Mouse (Mus musculus) gastrocnemius, postnatal 4 days (tissue): ENCODE measurements around the gene Hsf2bp. TPM values are rescaled to one million over a fixed set of nuclear protein-coding genes. Genes with fewer than 3 reads are reported as not detected.

Experiments
- DNase-seq, 2 experiments: peaks; one replicate each; pipeline ENCODE4 v3.0.0; 2021 to 2022; ENCODE audit warnings: low spot score in 2 of 2, mixed read lengths in 2 of 2
- total RNA-seq, 2 experiments: library from RNA; stranded (reverse); gene quantifications; 2 replicates each; pipeline ENCODE4 v1.2.3; 2021

Gene Hsf2bp
- total RNA-seq, 2 experiments from 2014 or later: 6.1 to 8.2 TPM

GRCm38 (mm10) chr17:31939292-31940060 lies 96.7 kb downstream of the Hsf2bp start:
- peak in 1 of 2 experiments; percentile 12 for DNase-seq

GRCm38 (mm10) chr17:31938539-31939260 lies 97.4 kb downstream of the Hsf2bp start:
- peak; percentile 12 to 14 for DNase-seq

- peak; percentile 20 to 42 for DNase-seq
Observed at GRCm38 (mm10) chr17:31937141-31937554, 99.0 kb downstream of the Hsf2bp start.

GRCm38 (mm10) chr17:31935841-31936240 lies 100.3 kb downstream of the Hsf2bp start:
- DNase-seq: peak; percentile 10 to 11

- peak in 1 of 2 experiments; percentile 14 for DNase-seq
Observed at GRCm38 (mm10) chr17:31935091-31935830, 100.9 kb downstream of the Hsf2bp start.

GRCm38 (mm10) chr17:31933956-31934355 lies 102.2 kb downstream of the Hsf2bp start:
- DNase-seq: no peak

- no peak for DNase-seq
Observed at GRCm38 (mm10) chr17:31931499-31931898, 104.7 kb downstream of the Hsf2bp start.

GRCm38 (mm10) chr17:31929844-31930715 lies 106.1 kb downstream of the Hsf2bp start:
- no peak for DNase-seq

- DNase-seq: no peak
Observed at GRCm38 (mm10) chr17:31929032-31929431, 107.1 kb downstream of the Hsf2bp start.

- no peak for DNase-seq
Observed at GRCm38 (mm10) chr17:31927895-31928626, 108.1 kb downstream of the Hsf2bp start.

- DNase-seq: no peak
Observed at GRCm38 (mm10) chr17:31924229-31924628, 111.9 kb downstream of the Hsf2bp start.

- DNase-seq: no peak
Observed at GRCm38 (mm10) chr17:31923310-31923970, 112.7 kb downstream of the Hsf2bp start.

- DNase-seq: no peak
Observed at GRCm38 (mm10) chr17:31920589-31921190, 115.5 kb downstream of the Hsf2bp start.

- DNase-seq: no peak
Observed at GRCm38 (mm10) chr17:31919599-31919998, 116.5 kb downstream of the Hsf2bp start.

GRCm38 (mm10) chr17:31918374-31918773 lies 117.8 kb downstream of the Hsf2bp start:
- no peak for DNase-seq

- peak in 1 of 2 experiments; percentile 66 for DNase-seq
Observed at GRCm38 (mm10) chr17:31916461-31916775, 119.7 kb downstream of the Hsf2bp start.

GRCm38 (mm10) chr17:31915756-31916460 lies 120.2 kb downstream of the Hsf2bp start:
- no peak for DNase-seq

- DNase-seq: no peak
Observed at GRCm38 (mm10) chr17:31914323-31914722, 121.8 kb downstream of the Hsf2bp start.
